Mouse (Mus musculus) lung, adult 2 months (tissue): Measurements from ENCODE around the gene 4931428L18Rik.

Experiments
- CTCF ChIP-seq: fragments of 200-500 bp; IDR thresholded peaks from 2 replicates; pipeline ENCODE4 v1.5.1; 2011; ENCODE audit warnings: mild to moderate bottlenecking, low read length, control low read depth; ENCODE audit not compliant: insufficient read depth
- POLR2A ChIP-seq: fragments of 200-500 bp; IDR thresholded peaks from 2 replicates; pipeline ENCODE4 v1.6.1; 2011; ENCODE audit warnings: low read depth, mild to moderate bottlenecking, control low read depth, low read length, borderline replicate concordance; ENCODE audit errors: extremely low read depth

- TF ChIP-seq POLR2A (no peak), CTCF (no peak)
Observed at GRCm38 (mm10) chr1:31175401-31175800, 47.1 kb downstream of the 4931428L18Rik start.
